Mouse (Mus musculus) kidney, embryonic 16.5 days (tissue): Measurements from ENCODE around the gene Srsf10. TPM values are rescaled to one million over a fixed set of nuclear protein-coding genes. Genes with fewer than 3 reads are reported as not detected.

Experiments used
- ATAC-seq: fragments of 200-750 bp; cut with Nextera tagmentation; 2 replicates; pipeline ENCODE4 v1.8.0; 2017; ENCODE audit warnings: moderate TSS enrichment; ENCODE audit not compliant: low FRiP score, low TSS enrichment
- H3K27ac ChIP-seq: fragments of 300-500 bp; sonication (generic); 2 replicates; pipeline ENCODE4 v1.5.1; 2014; ENCODE audit warnings: low read length
- H3K27me3 ChIP-seq: fragments of 300-500 bp; sonication (generic); 2 replicates; pipeline ENCODE4 v1.6.1; 2014; ENCODE audit warnings: low read length, control low read depth, mixed read lengths; ENCODE audit not compliant: insufficient read depth
- H3K36me3 ChIP-seq: fragments of 300-500 bp; sonication (generic); 2 replicates; pipeline ENCODE4 v1.6.1; 2014; ENCODE audit warnings: low read length, control low read depth, mixed read lengths; ENCODE audit not compliant: insufficient read depth
- H3K4me1 ChIP-seq: fragments of 300-500 bp; sonication (generic); 2 replicates; pipeline ENCODE4 v1.6.1; 2014; ENCODE audit warnings: low read length, control low read depth, mixed read lengths; ENCODE audit not compliant: insufficient read depth
- H3K4me2 ChIP-seq: fragments of 300-500 bp; sonication (generic); replicated peaks from 2 replicates; pipeline ENCODE4 v1.6.1; 2014; ENCODE audit warnings: low read depth, low read length
- H3K4me3 ChIP-seq: fragments of 300-500 bp; sonication (generic); 2 replicates; pipeline ENCODE4 v1.5.1; 2014; ENCODE audit warnings: mild to moderate bottlenecking, low read length
- H3K9ac ChIP-seq: fragments of 300-500 bp; sonication (generic); replicated peaks from 2 replicates; pipeline ENCODE4 v1.6.1; 2014; ENCODE audit warnings: low read length
- H3K9me3 ChIP-seq: fragments of 300-500 bp; sonication (generic); 2 replicates; pipeline ENCODE4 v1.6.1; 2016; ENCODE audit warnings: low read length, control low read depth
- WGBS: fragments of 180-500 bp; shearing (Covaris S2); extraction: QIAGEN DNeasy Blood & Tissue Kit; methylation state at CpG from one replicate; pipeline ENCODE4 v1.1.7; 2014; 5-methylcytosine and 5-hydroxymethylcytosine counted together
- polyA plus RNA-seq: library from polyadenylated mRNA; unstranded; fragments of >200 nt; fragmentation: Nextera tagmentation; extraction: Ambion mirVana; gene quantifications from 2 replicates; pipeline ENCODE4 v1.2.1, GENCODE M21; 2015

The Srsf10 gene
- 242 and 253 TPM in 2 replicates for polyA plus RNA-seq

GRCm38 (mm10) chr4:135855536-135856222, at the start of gene Srsf10:
Gene Srsf10 (plus strand): TSS chr4:135855747.
- H3K36me3 ChIP-seq: peaks cover 6% of the 10 kb centered on the region; the same call in 1 of the 2 replicates
- H3K9me3 ChIP-seq: no peaks in the 10 kb centered on the region
- peak within 1 kb of the TSS; percentile 95 for H3K4me3 ChIP-seq
- H3K9ac ChIP-seq: peak within 1 kb of the TSS; percentile 98
- H3K27ac ChIP-seq: peak within 1 kb of the TSS; percentile 100
- H3K4me2 ChIP-seq: peak within 1 kb of the TSS; percentile 74
- peaks cover 28% of the 10 kb centered on the region for H3K4me1 ChIP-seq
- under 1% methylated on average over 62 of the region's 67 CpGs for WGBS
- H3K27me3 ChIP-seq: no peaks in the 10 kb centered on the region
- ATAC-seq: peak; percentile 95

DNA sequence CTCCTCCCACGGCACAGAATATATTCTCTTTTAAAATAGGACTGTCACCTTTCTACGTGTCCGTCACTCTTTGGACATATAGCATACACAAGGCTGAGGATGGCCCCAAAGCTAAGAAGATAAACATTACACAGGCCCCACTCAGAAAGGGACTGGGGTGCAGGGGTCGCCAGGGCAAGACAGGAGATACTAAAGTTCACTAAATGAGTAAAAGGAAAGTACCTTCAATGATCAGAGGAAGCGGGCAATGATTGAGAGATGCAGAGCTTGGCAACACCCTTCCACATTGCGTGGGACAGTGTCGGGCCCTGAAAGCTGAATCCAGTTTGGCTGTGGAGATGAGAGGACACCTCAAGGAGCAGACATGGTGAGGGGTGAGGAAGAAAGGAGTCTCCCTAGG, 40.7 kb upstream of the Srsf10 start:
- Histone ChIP-seq H3K36me3 (no peaks in the 10 kb centered on the region), H3K4me1 (peaks cover 14% of the 10 kb centered on the region), H3K4me3 (no peak overlapping the region), H3K9ac (no peak overlapping the region), H3K9me3 (peaks cover 5% of the 10 kb centered on the region), H3K27me3 (no peaks in the 10 kb centered on the region), H3K4me2 (no peak overlapping the region), H3K27ac (no peak overlapping the region)
- 67% methylated on average over 7 of the region's 7 CpGs for WGBS
- no peak for ATAC-seq

- Histone ChIP-seq H3K4me3 (no peak overlapping the region), H3K36me3 (no peaks in the 10 kb centered on the region), H3K27me3 (no peaks in the 10 kb centered on the region), H3K9ac (no peak overlapping the region), H3K4me1 (peaks cover 4% of the 10 kb centered on the region; the same call in 1 of the 2 replicates), H3K4me2 (no peak overlapping the region), H3K27ac (no peak overlapping the region), H3K9me3 (peaks cover 5% of the 10 kb centered on the region)
- no peak for ATAC-seq
- 34% methylated on average over 12 of the region's 12 CpGs for WGBS
These were observed 38.5 kb upstream of the Srsf10 start for GRCm38 (mm10) chr4:135816905-135817622.

DNA sequence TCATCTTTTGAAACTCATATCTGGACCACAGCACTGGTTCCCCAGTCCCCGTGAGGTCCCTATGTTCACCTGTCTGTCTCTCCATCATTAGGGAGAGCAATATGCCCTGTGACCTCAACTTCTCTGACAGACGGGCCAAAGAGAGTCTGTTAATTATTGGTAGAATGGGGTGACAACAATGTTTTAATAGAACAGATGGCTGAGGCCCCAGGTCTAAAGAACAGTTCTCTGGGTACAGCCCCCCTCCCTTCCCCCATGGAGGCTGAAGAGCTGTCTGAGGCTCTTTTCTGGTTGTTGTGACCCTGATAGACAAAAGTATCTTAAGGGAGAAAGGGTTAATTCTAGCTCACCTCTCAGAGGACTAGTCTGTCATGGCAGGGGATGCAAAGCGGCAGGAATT, 37.2 kb upstream of the Srsf10 start:
- no peak overlapping the region for H3K4me2 ChIP-seq
- WGBS: 67% methylated on average over 3 of the region's 3 CpGs
- peaks cover 4% of the 10 kb centered on the region; the same call in 1 of the 2 replicates for H3K4me1 ChIP-seq
- H3K36me3 ChIP-seq: no peaks in the 10 kb centered on the region
- no peak overlapping the region for H3K27ac ChIP-seq
- H3K4me3 ChIP-seq: no peak overlapping the region
- H3K27me3 ChIP-seq: no peaks in the 10 kb centered on the region
- H3K9me3 ChIP-seq: peaks cover 5% of the 10 kb centered on the region
- no peak for ATAC-seq
- H3K9ac ChIP-seq: no peak overlapping the region

DNA sequence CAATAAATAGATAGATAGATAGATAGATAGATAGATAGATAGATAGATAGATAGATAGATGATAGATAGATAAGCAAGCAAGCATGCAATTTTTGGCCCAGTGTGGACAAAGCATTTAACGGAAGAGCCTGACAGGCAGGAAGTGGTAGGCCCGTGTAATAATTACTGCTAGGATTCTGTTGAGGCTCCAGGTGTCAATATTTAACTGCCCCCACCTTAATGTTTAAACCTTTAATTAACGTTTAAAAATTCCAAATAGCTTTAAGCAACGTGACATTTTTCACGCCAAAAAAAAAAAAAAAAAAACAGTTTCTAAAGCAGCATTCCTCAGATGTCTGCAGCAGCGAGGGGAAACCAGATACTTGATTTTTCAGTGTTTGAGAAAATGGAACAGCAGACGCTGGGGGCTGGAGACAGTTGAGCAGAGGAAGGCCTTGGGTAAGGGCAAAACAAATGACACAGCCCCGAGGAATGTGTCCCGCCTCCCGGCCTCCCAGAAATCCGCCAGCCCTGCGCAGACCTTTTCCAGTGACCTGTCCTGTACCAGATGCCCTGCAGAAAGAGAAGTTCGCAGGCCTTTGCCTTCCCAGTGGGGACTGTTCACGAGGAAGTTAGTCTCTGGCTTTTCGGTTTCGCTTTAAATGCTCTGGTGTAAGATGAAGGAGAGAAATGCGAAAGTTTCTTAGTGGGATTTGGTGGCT, 35.6 kb upstream of the Srsf10 start:
- Histone ChIP-seq H3K36me3 (no peaks in the 10 kb centered on the region), H3K4me3 (no peak overlapping the region), H3K9ac (no peak overlapping the region), H3K9me3 (peaks cover 5% of the 10 kb centered on the region), H3K27me3 (no peaks in the 10 kb centered on the region), H3K27ac (peak overlapping the region; percentile 81), H3K4me1 (peaks cover 4% of the 10 kb centered on the region; the same call in 1 of the 2 replicates), H3K4me2 (no peak overlapping the region)
- ATAC-seq: peak; percentile 64
- 39% methylated on average over 17 of the region's 17 CpGs for WGBS

DNA sequence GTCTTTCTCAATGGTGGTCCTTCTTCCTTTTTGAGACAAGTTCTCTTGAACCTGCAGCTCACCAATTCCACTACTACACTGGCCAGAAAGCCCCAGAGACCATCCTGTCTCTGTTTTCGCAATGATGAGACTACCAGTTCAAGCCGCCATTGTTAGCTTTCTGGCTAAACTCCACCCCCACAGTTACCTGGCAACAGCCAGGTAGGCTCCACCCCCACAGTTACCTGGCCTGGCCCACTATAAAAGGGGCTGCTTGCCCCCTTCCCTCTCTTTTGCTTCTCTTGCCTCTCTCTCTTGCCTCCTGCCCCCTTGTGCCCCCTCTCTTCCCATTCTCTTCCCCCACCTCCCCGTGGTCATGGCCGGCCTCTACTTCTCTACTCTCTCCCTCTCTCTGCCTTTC, 33.8 kb upstream of the Srsf10 start:
- WGBS: 87% methylated on average over 4 of the region's 4 CpGs
- no peak for ATAC-seq
- no peaks in the 10 kb centered on the region for H3K27me3 ChIP-seq
- no peak overlapping the region for H3K9ac ChIP-seq
- no peak overlapping the region for H3K4me2 ChIP-seq
- H3K27ac ChIP-seq: no peak overlapping the region
- peaks cover 5% of the 10 kb centered on the region for H3K9me3 ChIP-seq
- no peak overlapping the region for H3K4me3 ChIP-seq
- peaks cover 4% of the 10 kb centered on the region; the same call in 1 of the 2 replicates for H3K4me1 ChIP-seq
- H3K36me3 ChIP-seq: no peaks in the 10 kb centered on the region

GRCm38 (mm10) chr4:135823298-135823697, 32.2 kb upstream of the Srsf10 start:
- Histone ChIP-seq H3K4me1 (peaks cover 8% of the 10 kb centered on the region; the same call in 1 of the 2 replicates), H3K9ac (no peak overlapping the region)

DNA sequence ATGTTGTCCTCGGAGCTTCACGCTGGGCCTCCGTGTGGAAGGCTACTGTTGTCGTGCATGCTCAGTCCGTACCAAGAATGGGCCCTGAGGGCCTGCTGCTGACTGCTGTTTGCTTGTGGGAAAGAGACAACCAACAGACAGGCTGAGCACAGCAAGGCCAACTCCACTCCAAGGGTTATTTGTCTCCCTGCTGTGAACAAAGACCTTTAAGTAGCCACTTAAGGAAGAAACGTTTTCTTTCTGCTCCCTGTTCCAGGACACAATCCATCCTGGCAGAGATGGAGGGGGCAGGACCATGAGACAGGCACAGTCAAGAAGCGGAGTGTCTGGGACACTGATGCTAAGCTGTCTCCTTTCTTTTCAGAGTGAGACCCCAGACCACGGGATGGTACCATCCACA, 31.3 kb upstream of the Srsf10 start:
- no peaks in the 10 kb centered on the region for H3K36me3 ChIP-seq

More at GRCm38 (mm10) chr4:135823298-135823697, 32.2 kb upstream of the Srsf10 start:
- ATAC-seq: no peak
- no peak overlapping the region for H3K27ac ChIP-seq
- no peak overlapping the region for H3K4me2 ChIP-seq
- H3K9me3 ChIP-seq: peaks cover 5% of the 10 kb centered on the region
- H3K36me3 ChIP-seq: no peaks in the 10 kb centered on the region
- no peaks in the 10 kb centered on the region for H3K27me3 ChIP-seq
- H3K4me3 ChIP-seq: no peak overlapping the region
- WGBS: 71% methylated on average over 2 of the region's 2 CpGs

GRCm38 (mm10) chr4:135828491-135828890, 27.1 kb upstream of the Srsf10 start:
- Histone ChIP-seq H3K9me3 (no peaks in the 10 kb centered on the region), H3K4me2 (peak overlapping the region; percentile 36; the same call in 1 of the 2 replicates), H3K9ac (peak overlapping the region; percentile 37), H3K27ac (peak overlapping the region; percentile 86), H3K4me1 (peaks cover 32% of the 10 kb centered on the region), H3K36me3 (no peaks in the 10 kb centered on the region), H3K27me3 (no peaks in the 10 kb centered on the region), H3K4me3 (no peak overlapping the region)
- ATAC-seq: peak; percentile 72
- WGBS: 15% methylated on average over 11 of the region's 11 CpGs

More for the DNA sequence above, 31.3 kb upstream of the Srsf10 start:
- no peak for ATAC-seq
- 63% methylated on average over 8 of the region's 8 CpGs for WGBS
- Histone ChIP-seq H3K27me3 (no peaks in the 10 kb centered on the region), H3K4me1 (peaks cover 17% of the 10 kb centered on the region), H3K4me2 (no peak overlapping the region), H3K9me3 (no peaks in the 10 kb centered on the region), H3K27ac (no peak overlapping the region), H3K9ac (no peak overlapping the region), H3K4me3 (no peak overlapping the region)
